Mouse (Mus musculus) bone marrow, adult 2 months (tissue): ENCODE data around the gene Prrt3. TPM values are rescaled to one million over a fixed set of nuclear protein-coding genes. Genes with fewer than 3 reads are reported as not detected.

Experiments used
- H3K27ac ChIP-seq: fragments of 200-500 bp; 2 replicates; pipeline ENCODE4 v1.5.1; 2012; ENCODE audit warnings: low read depth, mild to moderate bottlenecking, control low read depth, inconsistent platforms, low read length; ENCODE audit not compliant: control insufficient read depth, poor library complexity, insufficient read depth
- H3K4me1 ChIP-seq: fragments of 200-500 bp; 2 replicates; pipeline ENCODE4 v1.6.1; 2011; ENCODE audit warnings: low read length; ENCODE audit not compliant: control insufficient read depth, insufficient read depth
- H3K4me3 ChIP-seq: fragments of 200-500 bp; replicated peaks from 2 replicates; pipeline ENCODE3; 2011; ENCODE audit warnings: mild to moderate bottlenecking, low read depth, low read length, control low read depth; ENCODE audit not compliant: control insufficient read depth
- CTCF ChIP-seq: fragments of 200-500 bp; IDR thresholded peaks from 2 replicates; pipeline ENCODE4 v1.5.1; 2011; ENCODE audit warnings: low read length, control low read depth; ENCODE audit not compliant: control insufficient read depth, insufficient read depth
- POLR2A ChIP-seq: fragments of 200-500 bp; IDR thresholded peaks from 2 replicates; pipeline ENCODE4 v1.6.1; 2011; ENCODE audit warnings: low read depth, mild to moderate bottlenecking, control low read depth, low read length, borderline replicate concordance; ENCODE audit not compliant: control insufficient read depth
- WGBS: fragments of 180-500 bp; shearing (Covaris S2); methylation state at CpG from one replicate; pipeline ENCODE4 v1.1.7; 2018; 5-methylcytosine and 5-hydroxymethylcytosine counted together
- polyA plus RNA-seq: library from polyadenylated mRNA; stranded (reverse); fragments of >200 nt; gene quantifications from 2 replicates; pipeline ENCODE4 v1.2.4, GENCODE M21; 2011; ENCODE audit warnings: low replicate concordance; ENCODE audit not compliant: missing spikeins, insufficient read depth, insufficient read length

The Prrt3 gene
- polyA plus RNA-seq: 0.80 TPM in 1 of 2 replicates, not detected in the other

- WGBS: 28% methylated on average over 32 of the region's 32 CpGs
- H3K4me3 ChIP-seq: no peak within 1 kb of the TSS
- TF ChIP-seq CTCF (no peak), POLR2A (no peak)
- H3K4me1 ChIP-seq: no peaks in the 10 kb centered on the region
- H3K27ac ChIP-seq: no peak within 1 kb of the TSS
Measured at GRCm38 (mm10) chr6:113501388-113502084, at the start of gene Prrt3. Gene Prrt3 (minus strand): TSS chr6:113501931.

GRCm38 (mm10) chr6:113543906-113544481 is 42.3 kb upstream of the Prrt3 start:
- WGBS: 76% methylated on average over 10 of the region's 12 CpGs
- no peaks in the 10 kb centered on the region; the same call in 1 of the 2 replicates for H3K4me1 ChIP-seq
- no peak overlapping the region for H3K27ac ChIP-seq
- no peak overlapping the region for H3K4me3 ChIP-seq
- TF ChIP-seq CTCF (no peak), POLR2A (no peak)

GRCm38 (mm10) chr6:113541610-113542009 is 39.9 kb upstream of the Prrt3 start:
- no peak overlapping the region for H3K27ac ChIP-seq
- 83% methylated on average over 6 of the region's 6 CpGs for WGBS
- no peaks in the 10 kb centered on the region; the same call in 1 of the 2 replicates for H3K4me1 ChIP-seq
- no peak overlapping the region for H3K4me3 ChIP-seq
- TF ChIP-seq POLR2A (no peak), CTCF (no peak)

- Histone ChIP-seq H3K27ac (no peak overlapping the region), H3K4me3 (no peak overlapping the region), H3K4me1 (peaks cover 1% of the 10 kb centered on the region; the same call in 1 of the 2 replicates)
- 87% methylated on average over 7 of the region's 7 CpGs for WGBS
- no peak for TF ChIP-seq CTCF
- no peak for TF ChIP-seq POLR2A
Measured at GRCm38 (mm10) chr6:113534886-113535285, 33.2 kb upstream of the Prrt3 start.

- peak overlapping the region; percentile 85; the same call in 1 of the 2 replicates for H3K27ac ChIP-seq
- no peak for TF ChIP-seq CTCF
- no peak for TF ChIP-seq POLR2A
- WGBS: 4% methylated on average over 7 of the region's 7 CpGs
- peaks cover 1% of the 10 kb centered on the region; the same call in 1 of the 2 replicates for H3K4me1 ChIP-seq
- peak overlapping the region; percentile 100 for H3K4me3 ChIP-seq
Measured at GRCm38 (mm10) chr6:113531840-113532404, 30.2 kb upstream of the Prrt3 start.

GRCm38 (mm10) chr6:113530932-113531839 is 29.5 kb upstream of the Prrt3 start, which contains the start of the genes Emc3 and Fancd2:
Gene Emc3 (minus strand): TSS chr6:113531652.
Gene Fancd2 (plus strand): TSS chr6:113531682.
- H3K4me1 ChIP-seq: peaks cover 1% of the 10 kb centered on the region; the same call in 1 of the 2 replicates
- WGBS: under 1% methylated on average over 47 of the region's 47 CpGs
- TF ChIP-seq CTCF: no peak; the same call in 1 of the 2 replicates
- peak; percentile 83 for TF ChIP-seq POLR2A
- H3K27ac ChIP-seq: peak within 1 kb of the TSS; percentile 85
- peak within 1 kb of the TSS; percentile 100 for H3K4me3 ChIP-seq

GRCm38 (mm10) chr6:113523420-113523819 is 21.7 kb upstream of the Prrt3 start:
- Histone ChIP-seq H3K4me3 (no peak overlapping the region), H3K4me1 (no peaks in the 10 kb centered on the region; the same call in none of the 2 replicates), H3K27ac (no peak overlapping the region)
- WGBS: 67% methylated on average over 8 of the region's 8 CpGs
- no peak for TF ChIP-seq POLR2A
- no peak for TF ChIP-seq CTCF
